Mouse (Mus musculus): Measurements from ENCODE around the gene Ticam1.

Ticam1 gene

GRCm38 (mm10) chr17:56276643-56277566 is at the start of gene Ticam1:
Gene Ticam1, minus strand, starts transcription at chr17:56276786.
- peak; percentile 80 for DNase-seq (ENCODE audit: low spot score)

GRCm38 (mm10) chr17:56325450-56326152 is 49.0 kb upstream of the Ticam1 start, which contains the start of gene Kdm4b:
Gene Kdm4b, plus strand, starts transcription at chr17:56326062.
- peak; percentile 100 for DNase-seq (ENCODE audit: low spot score)

- DNase-seq (ENCODE audit: low spot score): no peak
These were observed 47.8 kb upstream of the Ticam1 start for GRCm38 (mm10) chr17:56324419-56324818.

- no peak for DNase-seq (ENCODE audit: low spot score)
These were observed 32.8 kb upstream of the Ticam1 start for GRCm38 (mm10) chr17:56309191-56309945.

GRCm38 (mm10) chr17:56308088-56308487 is 31.5 kb upstream of the Ticam1 start:
- no peak for DNase-seq (ENCODE audit: low spot score)

GRCm38 (mm10) chr17:56305826-56306225 is 29.2 kb upstream of the Ticam1 start:
- DNase-seq (ENCODE audit: low spot score): no peak

GRCm38 (mm10) chr17:56305156-56305555 is 28.6 kb upstream of the Ticam1 start:
- no peak for DNase-seq (ENCODE audit: low spot score)

- no peak for DNase-seq (ENCODE audit: low spot score)
These were observed 28.1 kb upstream of the Ticam1 start for GRCm38 (mm10) chr17:56304718-56305117.

- DNase-seq (ENCODE audit: low spot score): peak; percentile 95
These were observed 27.4 kb upstream of the Ticam1 start for GRCm38 (mm10) chr17:56303847-56304586.

GRCm38 (mm10) chr17:56303160-56303846 is 26.7 kb upstream of the Ticam1 start, which contains the start of gene Uhrf1:
Gene Uhrf1, plus strand, starts transcription at chr17:56303321.
- peak; percentile 51 for DNase-seq (ENCODE audit: low spot score)

GRCm38 (mm10) chr17:56302363-56302996 is 25.9 kb upstream of the Ticam1 start:
- DNase-seq (ENCODE audit: low spot score): no peak

GRCm38 (mm10) chr17:56300186-56300585 is 23.6 kb upstream of the Ticam1 start, which contains the start of gene Arrdc5:
Gene Arrdc5, minus strand, starts transcription at chr17:56300286.
- no peak for DNase-seq (ENCODE audit: low spot score)

GRCm38 (mm10) chr17:56298238-56298637 is 21.7 kb upstream of the Ticam1 start:
- DNase-seq (ENCODE audit: low spot score): no peak

- DNase-seq (ENCODE audit: low spot score): no peak
These were observed 19.6 kb upstream of the Ticam1 start for GRCm38 (mm10) chr17:56296201-56296600.

GRCm38 (mm10) chr17:56294241-56294640 is 17.7 kb upstream of the Ticam1 start:
- DNase-seq (ENCODE audit: low spot score): no peak

GRCm38 (mm10) chr17:56293291-56293690 is 16.7 kb upstream of the Ticam1 start:
- DNase-seq (ENCODE audit: low spot score): peak; percentile 15

- DNase-seq (ENCODE audit: low spot score): no peak
These were observed 16.1 kb upstream of the Ticam1 start, which contains the start of gene Plin3 for GRCm38 (mm10) chr17:56292531-56293222. Gene Plin3, minus strand, starts transcription at chr17:56292873.

- DNase-seq (ENCODE audit: low spot score): no peak
These were observed 15.4 kb upstream of the Ticam1 start for GRCm38 (mm10) chr17:56291826-56292475.

GRCm38 (mm10) chr17:56291171-56291511 is 14.6 kb upstream of the Ticam1 start:
- DNase-seq (ENCODE audit: low spot score): peak; percentile 95
